Mouse (Mus musculus) forebrain, embryonic 15.5 days (tissue): ENCODE measurements around the gene Trim56. TPM values are rescaled to one million over a fixed set of nuclear protein-coding genes. Genes with fewer than 3 reads are reported as not detected.
"Not testable (repeated sequence)": the region's sequence is repeated elsewhere in the genome, so short reads cannot be mapped to it uniquely, and the experiment has no call there.

Experiments
- ATAC-seq: fragments of 200-750 bp; cut with Nextera tagmentation; replicated peaks from 2 replicates; pipeline ENCODE4 v1.8.0; 2017; ENCODE audit warnings: mild to moderate bottlenecking, moderate TSS enrichment, moderate library complexity
- H3K27ac ChIP-seq: fragments of 300-500 bp; sonication (generic); replicated peaks from 2 replicates; pipeline ENCODE4 v1.5.1; 2015; ENCODE audit warnings: mild to moderate bottlenecking, inconsistent platforms
- H3K27me3 ChIP-seq: fragments of 300-500 bp; sonication (generic); 2 replicates; pipeline ENCODE4 v1.6.1; 2015; ENCODE audit warnings: inconsistent platforms
- H3K36me3 ChIP-seq: fragments of 300-500 bp; sonication (generic); 2 replicates; pipeline ENCODE4 v1.6.1; 2015; ENCODE audit warnings: mild to moderate bottlenecking, inconsistent platforms
- H3K4me1 ChIP-seq: fragments of 300-500 bp; sonication (generic); 2 replicates; pipeline ENCODE4 v1.6.1; 2015; ENCODE audit warnings: inconsistent platforms
- H3K4me2 ChIP-seq: fragments of 300-500 bp; sonication (generic); replicated peaks from 2 replicates; pipeline ENCODE4 v1.6.1; 2015; ENCODE audit warnings: mild to moderate bottlenecking, inconsistent platforms
- H3K4me3 ChIP-seq: fragments of 300-500 bp; sonication (generic); 2 replicates; pipeline ENCODE4 v1.5.1; 2015; ENCODE audit warnings: mild to moderate bottlenecking, inconsistent platforms
- H3K9ac ChIP-seq: fragments of 300-500 bp; sonication (generic); replicated peaks from 2 replicates; pipeline ENCODE4 v1.6.1; 2015; ENCODE audit warnings: mild to moderate bottlenecking, inconsistent platforms
- H3K9me3 ChIP-seq: fragments of 300-500 bp; sonication (generic); 2 replicates; pipeline ENCODE4 v1.6.1; 2016; ENCODE audit warnings: inconsistent platforms
- WGBS: fragments of 180-500 bp; shearing (Covaris S2); methylation state at CpG from one replicate; pipeline ENCODE4 v1.1.7; 2015; ENCODE audit warnings: mixed read lengths; 5-methylcytosine and 5-hydroxymethylcytosine counted together
- polyA plus RNA-seq: library from polyadenylated mRNA; unstranded; fragments of >200 nt; fragmentation: Nextera tagmentation; extraction: Ambion mirVana; gene quantifications from 2 replicates; pipeline ENCODE4 v1.2.1, GENCODE M21; 2015

Trim56 gene
- polyA plus RNA-seq: 3.4 and 3.7 TPM in 2 replicates

DNA sequence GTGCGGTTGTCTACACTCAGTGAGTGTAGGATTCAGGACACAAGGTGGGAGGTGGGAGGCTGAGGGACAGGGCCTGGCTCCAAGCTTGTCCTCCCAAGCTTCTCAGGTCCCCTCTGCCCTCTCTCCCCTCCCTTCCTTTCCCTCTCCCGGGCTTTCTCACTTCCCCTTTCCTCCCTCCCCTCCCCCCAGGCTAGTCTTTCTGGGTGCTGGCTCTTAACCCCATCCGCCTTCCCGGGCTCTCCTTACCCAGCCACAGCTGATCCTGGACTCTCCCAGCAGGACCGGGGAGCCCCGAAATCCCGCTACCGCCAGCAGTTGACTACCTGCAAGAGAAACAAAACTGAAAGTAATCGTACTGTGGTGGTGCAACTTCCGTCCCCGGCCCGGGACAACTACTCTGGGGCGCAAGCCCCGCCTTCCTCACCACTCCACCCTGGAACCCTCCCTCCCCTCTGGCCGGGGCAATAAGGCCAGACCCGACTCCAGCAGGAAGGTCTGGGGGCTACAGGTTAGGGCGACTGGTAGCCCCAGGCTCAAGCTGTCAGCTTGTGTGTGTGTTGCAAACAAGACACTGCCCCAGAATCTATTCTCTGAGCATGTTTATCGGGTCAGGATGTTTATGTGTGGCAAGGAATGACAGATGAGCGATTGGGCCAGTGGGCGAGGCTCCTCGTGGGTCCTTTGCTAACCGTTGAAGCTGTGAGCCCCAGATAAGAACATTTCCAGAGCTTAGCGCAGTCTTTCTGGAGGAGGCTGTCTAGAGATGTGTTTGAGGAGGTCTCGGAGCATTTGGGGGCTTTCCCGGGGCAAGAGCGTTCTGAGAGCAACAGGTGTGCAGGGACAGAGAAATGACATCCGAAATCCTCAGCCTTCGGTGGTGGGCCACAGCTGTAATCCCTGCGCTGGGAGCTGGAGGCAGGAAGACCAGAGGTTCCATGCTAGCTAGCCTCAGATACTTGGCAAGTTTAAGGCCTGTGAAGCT, at the start of gene Trim56:
Gene Trim56, minus strand, starts transcription at position 344 of the 982 bp plus-strand sequence.
- peak within 1 kb of the TSS; percentile 41; the same call in 1 of the 2 replicates for H3K9ac ChIP-seq
- no peaks in the 10 kb centered on the region for H3K9me3 ChIP-seq
- no peak for ATAC-seq
- H3K4me2 ChIP-seq: peak within 1 kb of the TSS; percentile 54
- 14% methylated on average over 29 of the region's 29 CpGs for WGBS
- no peaks in the 10 kb centered on the region for H3K36me3 ChIP-seq
- no peaks in the 10 kb centered on the region for H3K27me3 ChIP-seq
- peak within 1 kb of the TSS; percentile 43 for H3K4me3 ChIP-seq
- H3K4me1 ChIP-seq: peaks cover 16% of the 10 kb centered on the region
- no peak within 1 kb of the TSS for H3K27ac ChIP-seq

DNA sequence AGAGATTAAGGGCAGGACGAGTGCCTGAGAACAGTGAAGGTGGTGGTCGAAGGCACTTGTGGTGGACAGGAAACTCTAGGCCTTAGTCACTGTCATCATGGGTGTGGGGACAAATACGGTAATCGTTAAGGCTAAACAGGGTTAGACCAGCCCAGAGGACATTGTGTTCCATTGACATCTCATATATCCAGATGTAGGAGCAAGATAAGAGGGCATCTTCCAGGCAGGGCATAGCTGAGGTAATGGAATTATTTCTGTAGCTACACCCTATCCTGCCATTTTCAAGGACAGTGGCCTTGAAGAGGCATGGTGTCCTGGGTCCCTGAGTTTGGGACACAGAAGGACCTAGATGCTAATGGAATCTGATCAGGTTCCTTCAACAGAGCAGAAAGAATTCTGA, 45.8 kb upstream of the Trim56 start:
- no peak overlapping the region for H3K4me2 ChIP-seq
- H3K36me3 ChIP-seq: no peaks in the 10 kb centered on the region
- no peak overlapping the region for H3K9ac ChIP-seq
- ATAC-seq: no peak
- no peak overlapping the region for H3K27ac ChIP-seq
- H3K27me3 ChIP-seq: no peaks in the 10 kb centered on the region
- H3K4me3 ChIP-seq: no peak overlapping the region
- no peaks in the 10 kb centered on the region for H3K4me1 ChIP-seq
- no peaks in the 10 kb centered on the region for H3K9me3 ChIP-seq
- WGBS: 76% methylated on average over 4 of the region's 4 CpGs

DNA sequence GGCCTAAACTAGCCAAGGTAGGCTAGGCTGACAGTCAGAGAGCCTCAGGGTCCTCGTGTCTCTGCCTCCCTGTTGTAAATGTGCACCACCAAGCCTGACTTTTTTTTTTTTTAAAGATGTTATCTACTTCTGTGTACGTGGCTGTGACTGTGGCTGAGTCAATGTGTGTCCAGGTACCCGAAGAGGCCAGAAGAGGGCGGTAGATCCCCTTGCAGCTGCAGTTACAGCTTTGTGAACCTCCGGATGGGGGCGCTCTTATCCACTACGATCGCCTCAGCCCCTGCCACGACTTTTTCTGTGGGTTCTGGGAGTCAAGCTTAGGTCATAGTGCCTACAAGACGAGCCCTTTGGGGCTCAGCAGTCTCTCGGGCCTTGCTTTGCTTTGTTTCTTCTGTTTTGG, 43.5 kb upstream of the Trim56 start:
- WGBS: 41% methylated on average over 11 of the region's 11 CpGs
- no peaks in the 10 kb centered on the region for H3K4me1 ChIP-seq
- H3K27me3 ChIP-seq: no peaks in the 10 kb centered on the region
- H3K4me3 ChIP-seq: no peak overlapping the region
- H3K27ac ChIP-seq: no peak overlapping the region
- no peak overlapping the region for H3K4me2 ChIP-seq
- no peak for ATAC-seq
- H3K9ac ChIP-seq: no peak overlapping the region
- no peaks in the 10 kb centered on the region for H3K9me3 ChIP-seq
- H3K36me3 ChIP-seq: no peaks in the 10 kb centered on the region

DNA sequence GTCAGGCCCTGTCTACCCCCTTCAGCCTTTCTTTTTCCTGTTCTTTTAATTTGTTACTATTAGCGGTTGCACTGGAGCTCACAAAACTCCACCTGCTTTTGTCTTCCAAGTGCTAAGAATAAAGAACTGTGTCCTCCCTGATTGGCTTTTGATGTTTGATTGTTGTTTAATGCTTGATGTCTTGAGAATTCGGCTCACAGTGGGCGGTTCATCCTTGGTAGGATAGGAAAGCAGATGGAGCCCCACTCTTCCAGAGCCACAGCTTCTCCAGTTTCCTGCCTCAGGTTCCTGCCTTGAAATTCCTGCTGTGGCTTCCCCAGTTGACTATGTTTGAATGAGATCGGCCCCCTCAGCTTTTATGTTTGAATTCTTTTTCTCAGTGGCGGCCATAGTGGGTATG, 37.3 kb upstream of the Trim56 start:
- 86% methylated on average over 5 of the region's 5 CpGs for WGBS
- Histone ChIP-seq H3K27ac (no peak overlapping the region), H3K9ac (no peak overlapping the region), H3K36me3 (no peaks in the 10 kb centered on the region), H3K4me2 (no peak overlapping the region), H3K4me1 (no peaks in the 10 kb centered on the region), H3K4me3 (no peak overlapping the region), H3K9me3 (0 out of 2 replicates have a peak, but pooled peaks cover 4% of the 10 kb centered on the region), H3K27me3 (no peaks in the 10 kb centered on the region)
- ATAC-seq: no peak

DNA sequence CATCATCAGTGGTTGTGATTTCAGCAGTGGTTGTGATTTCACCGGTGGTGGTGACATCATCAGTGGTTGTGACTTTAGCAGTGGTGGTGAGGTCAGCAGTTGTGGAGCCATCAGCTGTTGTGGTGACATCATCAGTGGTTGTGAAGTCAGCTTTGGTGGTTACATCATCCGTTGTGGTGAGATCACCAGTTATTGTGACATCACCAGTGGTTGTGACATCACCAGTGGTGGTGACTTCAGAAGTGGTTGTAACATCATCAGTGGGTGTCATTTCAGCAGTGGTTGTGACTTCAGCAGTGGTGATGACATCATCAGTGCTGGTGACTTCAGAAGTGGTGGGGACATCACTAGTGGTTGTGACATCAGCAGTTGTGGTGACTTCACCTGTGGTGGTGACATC, 36.6 kb upstream of the Trim56 start:
- Histone ChIP-seq H3K27me3 (no peaks in the 10 kb centered on the region), H3K9me3 (0 out of 2 replicates have a peak, but pooled peaks cover 4% of the 10 kb centered on the region), H3K36me3 (no peaks in the 10 kb centered on the region), H3K4me1 (no peaks in the 10 kb centered on the region), H3K27ac (no peak overlapping the region), H3K9ac (no peak overlapping the region), H3K4me3 (no peak overlapping the region), H3K4me2 (no peak overlapping the region)
- 55% methylated on average over 2 of the region's 2 CpGs for WGBS
- no peak for ATAC-seq

DNA sequence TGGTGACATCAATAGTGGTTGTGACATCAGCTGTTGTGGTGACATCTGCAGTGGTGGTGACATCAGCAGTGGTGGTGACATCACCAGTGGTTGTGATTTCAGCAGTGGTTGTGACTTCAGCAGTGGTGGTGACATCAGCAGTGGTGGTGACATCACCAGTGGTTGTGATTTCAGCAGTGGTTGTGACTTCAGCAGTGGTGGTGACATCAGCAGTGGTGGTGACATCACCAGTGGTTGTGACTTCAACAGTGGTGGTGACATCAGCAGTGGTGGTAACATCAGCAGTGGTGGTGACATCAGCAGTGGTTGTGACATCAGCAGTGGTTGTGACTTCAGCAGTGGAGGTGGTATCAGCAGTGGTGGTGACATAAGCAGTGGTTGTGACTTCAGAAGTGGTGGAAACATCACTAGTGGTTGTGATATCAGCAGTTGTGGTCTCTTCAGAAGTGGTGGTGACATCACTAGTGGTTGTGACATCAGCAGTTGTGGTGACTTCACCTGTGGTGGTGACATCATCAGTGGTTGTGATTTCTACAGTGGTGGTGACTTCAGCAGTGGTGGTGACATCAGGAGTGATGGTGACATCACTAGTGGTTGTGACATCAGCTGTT, 33.4 kb upstream of the Trim56 start, which contains the start of gene Muc3:
Gene Muc3, minus strand, starts transcription at position 51 of the 611 bp plus-strand sequence.
- H3K27me3 ChIP-seq: not testable (repeated sequence)

DNA sequence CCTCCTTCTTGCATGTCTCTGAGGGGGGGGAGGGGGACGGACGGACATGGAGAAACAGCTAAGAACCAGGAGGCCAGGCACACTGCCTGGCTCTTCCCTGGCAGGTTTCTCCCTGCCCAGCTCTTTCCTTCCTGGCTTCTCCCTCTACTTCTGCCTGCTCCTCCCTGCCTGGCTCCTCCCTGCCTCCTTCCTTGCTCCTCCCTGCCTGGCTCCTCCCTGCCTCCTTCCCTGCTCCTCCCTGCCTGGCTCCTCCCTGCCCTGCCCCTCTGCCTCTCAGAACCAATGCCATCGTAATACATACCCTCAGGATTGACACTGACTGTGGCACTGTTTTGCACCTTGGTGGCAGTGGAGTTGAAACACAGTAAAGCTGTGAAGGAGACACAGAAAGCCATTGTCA, 24.8 kb upstream of the Trim56 start:
- no peaks in the 10 kb centered on the region for H3K36me3 ChIP-seq
- no peak for ATAC-seq
- no peak overlapping the region for H3K27ac ChIP-seq
- H3K4me3 ChIP-seq: no peak overlapping the region
- no peaks in the 10 kb centered on the region for H3K9me3 ChIP-seq
- WGBS: 42% methylated on average over 3 of the region's 3 CpGs
- no peaks in the 10 kb centered on the region for H3K27me3 ChIP-seq
- H3K4me2 ChIP-seq: no peak overlapping the region
- no peak overlapping the region for H3K9ac ChIP-seq
- H3K4me1 ChIP-seq: no peaks in the 10 kb centered on the region

More for the DNA sequence above, 33.4 kb upstream of the Trim56 start, which contains the start of gene Muc3:
- not testable (repeated sequence) for H3K9me3 ChIP-seq, ATAC-seq, H3K4me3 ChIP-seq, H3K4me1 ChIP-seq, H3K9ac ChIP-seq, H3K36me3 ChIP-seq, H3K4me2 ChIP-seq, H3K27ac ChIP-seq

DNA sequence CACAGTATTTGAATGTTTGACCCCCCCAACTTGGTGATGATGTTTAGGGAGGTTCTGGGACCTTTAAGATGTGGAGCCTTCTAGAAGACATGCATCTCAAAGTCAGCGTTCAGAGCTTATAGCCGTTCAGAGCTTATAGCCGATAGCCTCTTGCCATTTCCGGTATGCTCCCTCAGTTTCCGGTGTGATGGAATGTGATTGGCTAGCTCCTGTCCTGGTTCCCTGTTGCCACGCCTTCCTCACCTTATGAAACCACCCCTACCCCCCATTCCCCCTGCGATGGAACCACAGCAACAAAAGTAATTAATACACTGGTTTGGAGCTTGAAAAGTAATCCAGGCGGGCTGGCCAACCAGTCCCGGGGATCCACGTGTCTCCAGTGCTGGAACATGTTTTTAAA, 23.0 kb upstream of the Trim56 start:
- Histone ChIP-seq H3K4me1 (no peaks in the 10 kb centered on the region), H3K9ac (no peak overlapping the region), H3K36me3 (no peaks in the 10 kb centered on the region), H3K4me2 (no peak overlapping the region), H3K9me3 (no peaks in the 10 kb centered on the region), H3K4me3 (no peak overlapping the region), H3K27ac (no peak overlapping the region), H3K27me3 (no peaks in the 10 kb centered on the region)
- 88% methylated on average over 10 of the region's 10 CpGs for WGBS
- no peak for ATAC-seq

DNA sequence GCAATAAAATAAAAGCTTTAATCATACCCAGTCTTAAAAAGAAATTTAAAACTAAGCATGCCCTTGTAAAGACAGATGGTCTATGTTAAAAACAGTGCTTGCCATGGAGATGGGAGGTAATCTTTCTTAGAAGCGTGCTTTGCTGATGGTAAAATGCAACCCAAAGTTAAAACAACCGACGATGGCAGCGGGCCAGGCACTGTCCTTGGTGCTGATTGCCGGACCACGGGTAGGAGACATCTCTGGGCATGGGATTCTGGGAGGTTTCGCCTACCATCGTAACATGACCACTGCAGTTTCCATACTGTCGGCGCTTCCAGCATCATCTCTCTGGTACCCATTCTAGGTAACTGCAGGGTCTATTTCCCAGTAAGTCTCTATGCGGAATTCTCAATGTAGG, 18.9 kb upstream of the Trim56 start:
- Histone ChIP-seq H3K36me3 (no peaks in the 10 kb centered on the region), H3K27ac (no peak overlapping the region), H3K9ac (no peak overlapping the region), H3K4me2 (no peak overlapping the region), H3K4me1 (no peaks in the 10 kb centered on the region), H3K9me3 (no peaks in the 10 kb centered on the region), H3K27me3 (no peaks in the 10 kb centered on the region), H3K4me3 (no peak overlapping the region)
- WGBS: 41% methylated on average over 11 of the region's 11 CpGs
- ATAC-seq: no peak

DNA sequence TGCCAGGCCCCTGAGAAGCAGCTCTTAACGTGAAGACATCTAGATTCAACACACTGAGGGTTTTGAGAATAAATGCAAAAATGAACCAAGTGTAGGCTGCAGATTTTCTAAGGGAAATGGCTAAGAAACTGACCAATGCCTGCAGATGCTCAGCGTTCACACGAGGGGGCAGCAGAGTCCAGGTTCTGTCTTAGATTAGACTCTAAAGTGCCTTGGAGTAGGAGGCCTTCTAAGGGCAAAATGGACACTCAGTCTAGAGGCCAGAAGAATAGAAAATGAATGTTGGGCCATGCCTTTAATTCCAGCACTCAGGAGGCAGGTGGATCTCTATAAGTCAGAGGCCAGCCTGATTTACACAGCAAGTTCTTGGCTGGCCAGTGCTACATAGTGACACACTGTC, 15.5 kb upstream of the Trim56 start:
- H3K9me3 ChIP-seq: no peaks in the 10 kb centered on the region
- under 1% methylated on average over 3 of the region's 3 CpGs for WGBS

DNA sequence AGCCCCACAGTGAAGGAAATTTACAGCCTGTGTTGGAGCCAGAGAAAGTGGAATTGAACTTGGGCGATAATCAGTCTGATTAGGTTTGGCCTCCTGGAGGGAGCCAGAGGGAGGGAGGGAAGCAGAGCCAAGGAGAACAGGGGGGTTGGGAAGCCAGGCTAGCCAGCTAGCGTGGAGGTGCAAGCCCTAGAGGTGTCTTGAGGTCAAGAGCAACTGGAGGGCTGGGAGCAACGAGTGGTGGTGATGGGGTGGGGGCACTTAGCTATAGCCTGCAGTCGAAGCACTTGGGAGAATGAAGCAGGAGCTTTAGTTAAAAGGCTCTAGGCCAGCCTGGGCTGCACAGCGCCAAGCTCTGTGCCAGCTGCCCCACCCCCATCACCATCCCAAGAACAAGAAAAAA, 13.3 kb upstream of the Trim56 start:
- Histone ChIP-seq H3K27me3 (no peaks in the 10 kb centered on the region), H3K9me3 (no peaks in the 10 kb centered on the region), H3K4me1 (peaks cover 5% of the 10 kb centered on the region; the same call in 1 of the 2 replicates), H3K9ac (no peak overlapping the region), H3K4me2 (no peak overlapping the region), H3K36me3 (no peaks in the 10 kb centered on the region), H3K4me3 (no peak overlapping the region), H3K27ac (no peak overlapping the region)
- no peak for ATAC-seq
- WGBS: 22% methylated on average over 5 of the region's 5 CpGs

More for the DNA sequence above, 15.5 kb upstream of the Trim56 start:
- Histone ChIP-seq H3K4me3 (no peak overlapping the region), H3K4me1 (peaks cover 5% of the 10 kb centered on the region; the same call in 1 of the 2 replicates), H3K4me2 (no peak overlapping the region), H3K36me3 (no peaks in the 10 kb centered on the region), H3K27me3 (no peaks in the 10 kb centered on the region), H3K27ac (no peak overlapping the region), H3K9ac (no peak overlapping the region)
- ATAC-seq: no peak

DNA sequence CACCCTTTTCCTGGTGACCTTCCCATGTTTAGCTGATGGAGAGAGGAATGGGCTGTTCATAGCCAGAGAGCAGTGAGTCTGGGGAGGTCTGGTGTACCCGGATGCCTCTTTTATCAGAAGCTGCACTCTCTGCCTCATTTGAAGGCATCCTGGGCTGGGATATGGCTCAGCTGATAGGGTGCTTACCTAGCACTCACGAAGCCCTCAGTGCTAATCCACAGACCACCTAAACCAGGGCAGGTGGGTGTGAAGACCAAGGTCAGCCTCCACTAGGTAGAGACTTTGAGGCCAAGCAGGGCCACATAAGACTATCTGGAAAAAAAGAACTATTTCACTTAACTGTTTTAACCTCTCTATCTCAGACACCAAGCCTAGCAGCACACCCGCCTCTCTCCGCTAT, 7.5 kb upstream of the Trim56 start:
- no peak; the same call in 1 of the 2 replicates for ATAC-seq
- no peaks in the 10 kb centered on the region for H3K36me3 ChIP-seq
- WGBS: 84% methylated on average over 4 of the region's 4 CpGs

More for the DNA sequence above, 7.5 kb upstream of the Trim56 start:
- no peaks in the 10 kb centered on the region for H3K9me3 ChIP-seq
- peaks cover 9% of the 10 kb centered on the region for H3K4me1 ChIP-seq
- no peak overlapping the region for H3K4me3 ChIP-seq
- H3K4me2 ChIP-seq: no peak overlapping the region
- no peaks in the 10 kb centered on the region for H3K27me3 ChIP-seq
- no peak overlapping the region for H3K9ac ChIP-seq
- peak overlapping the region; percentile 78 for H3K27ac ChIP-seq
